Mouse (Mus musculus) layer of hippocampus, adult 2 months (tissue): Measurements from ENCODE around the gene Klhdc7b. TPM values are rescaled to one million over a fixed set of nuclear protein-coding genes. Genes with fewer than 3 reads are reported as not detected.
A peak's percentile ranks its signal among the peaks of the same experiment; 100 is the strongest.

Source experiments
- DNase-seq, 2 experiments: peaks; one replicate each; pipeline ENCODE4 v3.0.0; 2022; ENCODE audit warnings: low spot score in 2 of 2
- H3K27ac ChIP-seq: fragments of 200-600 bp; 2 replicates; pipeline ENCODE4 v1.8.1; 2022
- H3K4me3 ChIP-seq: fragments of 200-600 bp; 2 replicates; pipeline ENCODE4 v1.8.1; 2022; ENCODE audit warnings: mild to moderate bottlenecking
- CTCF ChIP-seq: fragments of 200-600 bp; conservative IDR thresholded peaks from 2 replicates; pipeline ENCODE4 v1.8.1; 2022; ENCODE audit warnings: antibody characterized with exemption, mild to moderate bottlenecking, moderate library complexity
- total RNA-seq, 2 experiments: library from RNA; stranded (reverse); gene quantifications; 2 replicates each; pipeline ENCODE4 v1.2.3; 2021

Gene Klhdc7b
- total RNA-seq, 2 experiments from 2014 or later = 0.59 to 0.71 TPM

DNA sequence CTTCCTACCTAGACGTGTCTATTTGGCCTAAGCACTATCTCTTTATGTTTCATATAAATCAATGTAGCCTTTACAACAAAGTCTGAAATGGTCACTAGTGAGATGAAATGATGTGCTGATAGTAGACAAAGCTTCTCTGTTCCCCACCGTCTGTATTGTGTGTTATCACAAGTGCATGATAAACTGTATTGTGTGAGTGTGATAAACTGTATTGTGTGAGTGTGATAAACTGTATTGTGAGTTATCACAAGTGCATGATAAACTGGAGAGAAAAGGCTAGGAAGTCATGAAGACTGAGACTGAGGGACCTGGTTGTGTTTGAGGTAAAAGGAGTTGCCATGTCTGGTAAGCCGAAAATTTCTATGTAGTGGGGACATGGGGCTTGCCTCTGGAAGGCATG is 25.9 kb upstream of the Klhdc7b start:
- Histone ChIP-seq H3K27ac (no peak overlapping the region), H3K4me3 (no peak overlapping the region)
- DNase-seq = no peak
- TF ChIP-seq CTCF = no peak

- no peak for DNase-seq
- TF ChIP-seq CTCF = no peak
- Histone ChIP-seq H3K27ac (no peak overlapping the region), H3K4me3 (no peak overlapping the region)
Measured at GRCm38 (mm10) chr15:89363051-89363450, 21.7 kb upstream of the Klhdc7b start.

DNA sequence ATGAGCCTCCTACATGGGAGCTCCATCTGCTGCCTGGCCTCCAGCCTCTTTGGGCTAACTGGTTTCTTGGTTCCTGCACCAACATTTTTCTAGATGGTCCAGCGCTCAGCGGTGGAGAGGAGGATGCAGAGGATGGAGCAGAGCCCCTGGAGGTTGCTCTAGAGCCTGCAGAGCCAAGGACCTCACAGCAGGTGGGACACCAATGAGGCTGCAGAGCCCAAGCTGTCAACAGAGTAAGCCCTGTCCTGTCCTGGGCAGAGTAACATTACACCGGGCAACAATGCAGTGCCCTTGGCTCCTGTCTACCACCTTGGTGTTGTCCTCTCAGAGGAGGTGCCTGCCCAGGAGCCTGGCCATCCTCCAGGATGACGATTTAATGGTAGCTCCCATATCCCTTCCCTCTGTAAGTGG is 19.6 kb upstream of the Klhdc7b start:
- Histone ChIP-seq H3K4me3 (no peak overlapping the region), H3K27ac (no peak overlapping the region)
- TF ChIP-seq CTCF = no peak
- DNase-seq = no peak

- no peak overlapping the region for H3K4me3 ChIP-seq
- DNase-seq = no peak
- no peak overlapping the region for H3K27ac ChIP-seq
- no peak for TF ChIP-seq CTCF
Measured at GRCm38 (mm10) chr15:89372068-89372467, 12.6 kb upstream of the Klhdc7b start.

DNA sequence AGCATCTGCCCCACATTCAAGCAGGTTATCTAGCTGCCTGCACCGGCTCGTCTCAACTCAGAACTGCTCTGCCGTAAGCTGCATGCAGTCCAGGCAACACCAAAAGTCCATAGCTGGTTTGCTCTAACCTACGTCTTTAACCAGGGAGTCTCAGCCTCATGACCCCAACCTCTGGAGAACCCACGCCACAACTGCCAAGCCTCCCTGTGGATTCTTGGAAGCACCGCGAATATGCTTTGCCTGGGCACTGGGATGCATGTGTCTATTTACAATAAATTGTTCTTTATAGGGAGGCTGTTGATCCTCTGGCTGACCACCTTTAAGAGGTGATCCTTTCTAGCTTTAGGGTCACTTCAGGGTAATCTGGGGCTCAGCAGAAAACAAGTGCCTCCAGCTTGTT is 12.2 kb upstream of the Klhdc7b start:
- Histone ChIP-seq H3K4me3 (peak overlapping the region; percentile 71), H3K27ac (peak overlapping the region; percentile 99; the same call in 1 of the 2 replicates)
- TF ChIP-seq CTCF = no peak
- DNase-seq = no peak

- peak overlapping the region; percentile 71 for H3K4me3 ChIP-seq
- peak overlapping the region; percentile 99 for H3K27ac ChIP-seq
- DNase-seq = peak; percentile 76 to 83
- peak; percentile 77 for TF ChIP-seq CTCF
Measured at GRCm38 (mm10) chr15:89373027-89373761, 11.5 kb upstream of the Klhdc7b start.

DNA sequence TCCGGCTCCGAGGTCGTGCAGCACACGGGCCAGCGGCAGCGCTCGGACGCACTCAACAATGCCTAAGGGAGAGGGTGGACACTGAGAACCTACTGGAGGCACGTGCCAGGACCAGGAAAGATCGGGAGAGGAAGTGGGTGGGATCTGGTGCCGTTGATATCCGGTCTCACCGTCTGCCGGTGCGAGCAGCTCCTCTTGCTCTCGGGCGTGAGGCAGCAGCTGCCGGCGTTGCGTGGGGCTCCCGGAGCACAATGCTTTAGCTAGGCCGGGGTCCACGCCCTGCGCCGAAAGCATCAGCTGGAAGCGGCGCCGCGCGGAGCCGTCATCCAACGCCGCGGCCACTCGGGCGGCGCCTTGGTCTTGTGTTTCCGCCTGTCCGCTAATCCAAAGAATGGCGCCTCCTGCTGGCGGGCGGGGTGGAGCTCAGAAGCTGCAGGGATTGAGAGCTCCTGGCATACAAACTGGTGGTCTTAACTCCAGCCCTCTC is 10.9 kb upstream of the Klhdc7b start, which contains the start of gene Sco2:
Gene Sco2, minus strand, starts transcription at position 85 of the 487 bp plus-strand sequence.
- Histone ChIP-seq H3K27ac (peak within 1 kb of the TSS; percentile 99), H3K4me3 (peak within 1 kb of the TSS; percentile 71)
- DNase-seq = peak; percentile 87 to 96
- TF ChIP-seq CTCF = peak; percentile 91

- Histone ChIP-seq H3K27ac (peak overlapping the region; percentile 99), H3K4me3 (peak overlapping the region; percentile 71)
- no peak for DNase-seq
- no peak for TF ChIP-seq CTCF
Measured at GRCm38 (mm10) chr15:89374340-89374739, 10.4 kb upstream of the Klhdc7b start.

GRCm38 (mm10) chr15:89374801-89375534 is 9.7 kb upstream of the Klhdc7b start:
- 0 out of 2 replicates have a peak overlapping the region, but pooled peaks have one; percentile 99 for H3K27ac ChIP-seq
- H3K4me3 ChIP-seq = no peak overlapping the region

GRCm38 (mm10) chr15:89376040-89376439 is 8.7 kb upstream of the Klhdc7b start:
- DNase-seq = no peak
- Histone ChIP-seq H3K4me3 (no peak overlapping the region), H3K27ac (no peak overlapping the region)
- no peak for TF ChIP-seq CTCF

More at GRCm38 (mm10) chr15:89374801-89375534, 9.7 kb upstream of the Klhdc7b start:
- DNase-seq = no peak
- TF ChIP-seq CTCF = no peak

- TF ChIP-seq CTCF = no peak
- Histone ChIP-seq H3K4me3 (no peak within 1 kb of the TSS), H3K27ac (no peak within 1 kb of the TSS)
- DNase-seq = no peak
Measured at GRCm38 (mm10) chr15:89376957-89377356, 7.8 kb upstream of the Klhdc7b start, which contains the start of gene Tymp. Tymp (minus strand) TSS chr15:89377039.

GRCm38 (mm10) chr15:89377362-89377761 is 7.4 kb upstream of the Klhdc7b start:
- no peak overlapping the region for H3K27ac ChIP-seq

DNA sequence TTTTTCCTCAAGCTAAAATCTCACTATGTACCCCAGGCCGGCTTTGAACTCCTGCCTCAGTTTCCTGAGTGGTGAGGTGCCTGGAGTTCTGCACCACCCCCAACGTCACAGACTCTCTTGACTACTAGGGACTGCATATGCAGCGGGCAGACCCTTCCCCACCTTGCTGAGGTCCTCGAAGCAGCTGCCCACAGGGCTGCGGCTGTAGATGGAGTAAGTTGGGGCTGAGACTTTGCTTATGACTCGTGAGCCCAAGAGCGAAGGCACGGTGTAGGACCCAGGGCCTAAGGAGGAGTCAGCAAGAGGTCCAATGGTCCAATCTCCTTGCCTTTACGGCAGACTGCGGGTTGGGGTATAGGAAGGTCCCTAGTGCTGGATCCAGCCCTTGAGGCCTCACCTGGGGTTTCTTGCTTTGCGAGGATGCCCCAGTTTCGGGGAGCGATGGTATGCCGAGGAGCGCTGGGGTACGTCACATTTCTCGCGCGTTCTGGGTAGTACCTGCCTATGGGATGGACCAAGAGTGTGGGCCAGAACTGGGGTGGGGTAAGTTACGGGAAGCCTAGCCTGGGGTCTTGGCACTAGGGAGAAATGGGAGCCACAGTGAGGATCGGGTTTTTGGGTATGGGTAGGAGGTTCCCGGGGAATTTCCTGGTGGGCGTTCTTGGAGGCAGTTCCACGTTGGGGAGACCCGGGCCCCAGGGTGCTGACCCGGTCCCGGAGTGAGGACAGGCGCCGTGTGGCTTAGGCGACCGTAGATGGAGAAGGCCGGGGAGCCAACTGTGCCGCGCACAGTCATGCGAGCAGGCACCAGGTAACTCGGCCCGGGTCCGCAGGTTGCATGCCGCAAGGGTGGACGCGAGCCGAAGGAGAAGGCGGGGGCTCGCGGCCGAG is 6.5 kb upstream of the Klhdc7b start:
- peak overlapping the region; percentile 77 for H3K27ac ChIP-seq
- no peak for DNase-seq
- TF ChIP-seq CTCF = no peak
- peak overlapping the region; percentile 59 for H3K4me3 ChIP-seq

More at GRCm38 (mm10) chr15:89377362-89377761, 7.4 kb upstream of the Klhdc7b start:
- TF ChIP-seq CTCF = no peak
- no peak overlapping the region for H3K4me3 ChIP-seq
- no peak for DNase-seq
